Mouse (Mus musculus): Measurements from ENCODE around the gene Hsd11b2.
A peak's percentile ranks its signal among the peaks of the same experiment; 100 is the strongest.

Hsd11b2 gene

GRCm38 (mm10) chr8:105518436-105519313 is at the start of gene Hsd11b2:
TSS of gene Hsd11b2 (plus strand) at chr8:105518755.
- peak; percentile 25 to 30 for DNase-seq

- DNase-seq = peak; percentile 64 to 68
These were observed 49.4 kb upstream of the Hsd11b2 start for GRCm38 (mm10) chr8:105469041-105469695.

DNA sequence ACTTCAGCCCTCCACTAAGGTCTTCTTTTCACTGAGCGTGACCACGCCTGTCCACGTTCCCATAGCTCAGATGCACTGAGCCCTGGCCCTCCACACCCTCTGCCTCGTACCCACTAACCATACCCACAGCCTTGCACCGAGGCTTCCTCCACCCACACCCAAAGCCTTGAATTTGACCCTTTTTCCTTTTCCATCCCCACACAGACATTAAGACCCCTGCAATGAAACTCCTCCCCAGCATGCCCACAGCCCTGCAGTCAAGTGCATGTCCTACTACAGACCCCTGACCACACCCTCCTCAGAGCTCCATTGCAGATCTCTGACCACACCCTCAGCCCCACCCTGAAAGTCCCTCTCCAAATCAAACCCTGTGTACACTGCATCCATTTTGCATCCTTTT is 48.7 kb upstream of the Hsd11b2 start:
- DNase-seq = no peak

DNA sequence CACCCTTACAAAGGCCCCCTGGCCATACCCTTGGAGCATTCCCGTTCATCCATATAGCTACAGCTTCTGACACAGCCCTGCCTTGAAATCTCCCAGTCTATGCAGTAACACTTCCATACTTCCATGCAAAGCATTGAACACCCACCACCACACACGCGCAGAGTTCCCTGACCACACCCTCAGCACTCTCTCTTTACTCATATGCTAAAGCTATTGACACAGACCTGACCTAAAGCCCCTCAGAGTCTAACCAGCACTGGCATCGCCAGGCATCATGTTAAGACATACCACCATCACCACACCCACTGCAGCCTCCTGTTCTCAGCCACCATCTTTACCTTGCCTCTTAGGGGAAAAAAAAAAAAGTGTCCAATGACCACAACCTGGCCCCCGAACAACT is 48.3 kb upstream of the Hsd11b2 start:
- no peak for DNase-seq

- peak in 1 of 2 experiments; percentile 22 for DNase-seq
These were observed 47.8 kb upstream of the Hsd11b2 start for GRCm38 (mm10) chr8:105470681-105471313.

- DNase-seq = peak; percentile 87 to 91
These were observed 47.1 kb upstream of the Hsd11b2 start, which contains the start of gene Tppp3 for GRCm38 (mm10) chr8:105471314-105472015. TSS of gene Tppp3 (minus strand) at chr8:105471526.

GRCm38 (mm10) chr8:105472414-105472932 is 46.1 kb upstream of the Hsd11b2 start:
- DNase-seq = no peak

GRCm38 (mm10) chr8:105472983-105473382 is 45.6 kb upstream of the Hsd11b2 start:
- DNase-seq = no peak

DNA sequence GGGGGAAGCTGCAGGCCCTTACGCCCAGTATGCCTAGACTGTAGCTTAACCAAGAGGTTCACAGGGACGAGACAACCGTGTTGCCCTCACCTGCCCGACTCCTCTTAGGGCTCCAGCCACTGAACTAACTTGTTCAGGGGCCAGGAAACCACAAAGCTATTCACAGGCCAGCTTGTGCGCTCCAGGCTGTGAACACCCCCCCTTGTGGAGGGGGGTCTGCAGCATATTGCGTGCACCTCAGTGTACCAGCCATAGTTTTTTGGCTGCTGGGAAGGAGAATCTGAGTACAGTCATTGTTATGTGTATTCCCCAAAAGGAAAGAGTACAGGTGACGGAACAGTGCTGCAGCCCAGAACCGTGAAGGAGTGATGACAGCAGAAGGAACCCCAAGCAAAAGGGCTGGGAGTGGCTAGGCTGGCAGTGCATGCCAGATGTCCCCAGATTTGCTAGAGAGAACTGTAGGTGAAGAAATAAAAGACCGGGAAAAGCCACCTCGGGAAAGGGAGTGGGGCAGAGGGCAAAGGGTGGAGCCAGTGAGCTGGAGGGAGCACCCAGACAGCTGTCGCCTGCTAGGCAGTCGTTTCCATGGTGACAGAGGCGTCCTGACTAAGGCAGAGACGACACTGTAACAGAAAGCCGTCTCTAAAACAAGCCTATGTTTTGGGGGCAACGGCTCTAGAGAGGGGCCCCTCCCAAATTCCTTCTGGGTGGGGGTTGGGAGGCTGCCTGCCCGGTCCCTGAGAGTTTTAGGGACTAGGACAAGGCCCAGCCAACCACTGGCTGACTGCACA is 44.5 kb upstream of the Hsd11b2 start:
- DNase-seq = no peak

GRCm38 (mm10) chr8:105474680-105475079 is 43.9 kb upstream of the Hsd11b2 start:
- no peak for DNase-seq

DNA sequence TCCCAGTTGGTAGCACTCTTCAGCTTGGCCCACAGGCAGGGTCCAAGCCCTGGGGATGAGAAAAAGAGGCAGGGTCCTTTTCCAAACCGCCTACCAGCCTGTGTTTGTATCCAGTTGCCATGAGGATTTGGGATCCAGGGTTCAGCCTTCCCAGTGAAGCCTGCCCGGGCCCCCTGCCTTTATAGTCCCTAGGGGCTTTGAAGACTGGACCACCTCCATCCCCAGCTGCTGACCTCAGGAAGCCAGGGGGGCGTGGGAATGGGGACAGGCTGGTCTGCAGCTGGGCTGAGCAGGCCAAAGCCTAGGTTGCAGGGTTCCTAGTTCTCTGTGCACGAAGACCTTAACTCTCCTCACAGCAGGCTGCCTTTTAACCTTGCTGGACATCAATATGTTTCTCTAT is 43.3 kb upstream of the Hsd11b2 start:
- no peak for DNase-seq

DNA sequence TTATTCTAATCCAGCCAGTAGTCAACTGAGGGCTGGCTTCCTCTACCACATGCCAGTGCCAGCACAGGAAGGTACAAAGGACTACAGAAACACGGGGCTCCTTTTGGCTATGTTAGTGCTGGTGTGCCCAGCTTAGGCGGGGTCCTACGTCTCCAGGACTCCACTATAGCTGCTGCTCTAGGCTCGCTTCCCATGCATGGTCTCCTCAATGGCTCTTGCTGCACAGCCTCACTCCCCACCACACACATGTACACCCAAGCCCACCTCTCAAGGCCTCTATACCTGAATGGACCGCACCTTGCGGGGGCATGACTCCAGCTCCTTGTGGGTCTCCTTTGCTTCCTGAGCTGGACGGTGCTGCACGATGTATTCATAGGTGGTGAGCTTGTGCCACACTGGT is 42.8 kb upstream of the Hsd11b2 start:
- no peak for DNase-seq

- DNase-seq = no peak
These were observed 42.4 kb upstream of the Hsd11b2 start for GRCm38 (mm10) chr8:105476161-105476560.

- DNase-seq = peak; percentile 77
These were observed 41.7 kb upstream of the Hsd11b2 start for GRCm38 (mm10) chr8:105476628-105477413.

- no peak for DNase-seq
These were observed 40.8 kb upstream of the Hsd11b2 start for GRCm38 (mm10) chr8:105477792-105478191.

DNA sequence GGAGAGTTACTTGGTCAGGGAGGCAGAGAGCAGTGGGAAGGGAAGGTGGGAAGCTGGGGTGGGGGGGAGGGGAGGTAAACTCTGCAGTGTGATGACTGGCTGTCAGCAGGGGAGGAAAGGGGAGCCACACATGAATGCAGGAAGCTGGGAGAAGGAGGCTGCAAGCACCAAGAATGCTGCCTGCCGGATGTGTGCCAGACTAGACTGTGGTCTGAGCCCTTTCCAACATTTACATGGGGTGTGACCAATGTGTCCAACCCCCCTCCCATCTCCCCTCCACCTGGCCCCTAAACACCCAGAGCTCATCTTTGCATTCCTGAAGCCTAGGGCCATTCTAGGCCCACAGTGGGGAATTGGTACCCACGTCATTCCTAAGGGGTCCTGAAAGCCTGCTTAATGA is 37.5 kb upstream of the Hsd11b2 start:
- DNase-seq = no peak

GRCm38 (mm10) chr8:105481453-105481852 is 37.1 kb upstream of the Hsd11b2 start:
- DNase-seq = peak; percentile 19 to 52

DNA sequence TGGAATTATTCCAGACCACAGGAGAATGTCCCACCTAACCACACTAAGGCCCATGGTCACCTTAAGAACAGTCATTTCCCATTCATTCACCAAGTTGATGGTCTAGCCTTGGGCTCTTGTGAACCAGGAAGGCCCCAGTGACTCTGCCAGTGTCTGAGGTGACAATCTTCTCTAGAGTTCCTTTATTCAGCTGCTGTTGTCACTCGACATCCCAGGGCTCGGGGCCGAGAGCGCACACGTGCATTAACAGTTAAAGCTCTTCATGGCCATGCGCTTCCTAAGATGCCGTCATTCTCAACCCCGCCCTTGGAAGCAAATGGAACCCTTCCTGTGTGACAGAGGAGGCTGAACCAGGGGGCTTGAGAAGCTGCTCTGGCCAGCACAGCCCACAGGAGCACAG is 36.4 kb upstream of the Hsd11b2 start:
- no peak for DNase-seq

DNA sequence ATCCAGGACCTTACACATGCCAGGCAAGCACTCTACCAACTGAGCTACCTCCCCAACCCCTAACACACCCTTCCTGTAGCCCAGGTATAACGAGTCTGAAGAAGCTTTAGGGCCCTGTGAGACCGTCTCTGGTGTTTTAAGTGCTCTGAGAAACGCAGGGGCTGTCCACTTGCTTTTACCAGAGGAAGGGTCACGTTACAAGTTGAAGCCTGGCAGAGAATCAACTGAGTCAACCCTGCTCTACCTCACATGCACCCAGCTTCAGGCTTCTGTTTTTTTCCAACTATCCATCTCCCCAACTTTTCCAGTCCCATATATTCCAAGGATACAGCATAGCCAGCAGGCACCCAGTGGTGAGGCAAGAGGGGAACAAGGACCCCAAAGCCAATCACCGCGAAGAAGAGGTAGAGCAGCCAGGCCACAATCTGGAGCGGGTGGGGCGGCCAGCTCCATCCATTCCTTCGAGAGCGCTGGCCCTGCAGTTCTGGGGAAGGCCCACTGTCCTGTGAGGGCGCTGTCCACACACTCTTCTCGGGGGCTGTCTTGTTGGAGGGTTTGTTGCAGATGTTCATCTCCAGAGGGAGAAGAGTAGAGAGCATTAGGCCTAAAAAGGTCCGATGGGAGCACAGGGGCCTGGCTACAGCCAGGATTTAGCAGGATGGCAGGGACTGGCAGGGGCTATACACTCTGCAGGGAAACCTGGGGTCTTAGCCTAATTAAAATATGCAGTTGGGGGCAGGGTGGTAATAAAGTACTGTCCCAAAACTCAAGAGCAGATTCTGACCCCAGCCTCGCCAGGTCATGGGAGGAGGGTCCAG is 35.1 kb upstream of the Hsd11b2 start:
- peak; percentile 42 to 55 for DNase-seq

GRCm38 (mm10) chr8:105484030-105484368 is 34.6 kb upstream of the Hsd11b2 start:
- DNase-seq = no peak

Data from cerebellum, postnatal 36 days (tissue).